Mouse (Mus musculus) right cerebral cortex, postnatal 25 days (tissue): ENCODE measurements at regions not wholly inside any gene's neighbourhood (a gene's known extent, or its start where the extent isn't known, plus 50 kb on each side); places are given as distances from the start of the nearest gene placed in this dataset.
"Not testable (repeated sequence)": the region's sequence is repeated elsewhere in the genome, so short reads cannot be mapped to it uniquely, and the experiment has no call there.

Experiments
- DNase-seq: peaks from one replicate; pipeline ENCODE4 v3.0.0; 2022

GRCm38 (mm10) chr1:141246125-141246524 lies 1000.2 kb downstream of the Kcnt2 start:
- DNase-seq = not testable (repeated sequence)

GRCm38 (mm10) chr1:141274738-141275137 lies 1028.8 kb downstream of the Kcnt2 start:
- no peak for DNase-seq

GRCm38 (mm10) chr1:141281513-141281912 lies 1035.6 kb downstream of the Kcnt2 start:
- no peak for DNase-seq

- no peak for DNase-seq
These were observed 1077.0 kb downstream of the Kcnt2 start for GRCm38 (mm10) chr1:141322968-141323367.

- DNase-seq = no peak
These were observed 1092.1 kb downstream of the Kcnt2 start for GRCm38 (mm10) chr1:141338073-141338472.

GRCm38 (mm10) chr1:141369447-141369846 lies 1123.5 kb downstream of the Kcnt2 start:
- DNase-seq = no peak

GRCm38 (mm10) chr1:141375966-141376365 lies 1130.0 kb downstream of the Kcnt2 start:
- no peak for DNase-seq

- DNase-seq = no peak
These were observed 1155.4 kb downstream of the Kcnt2 start for GRCm38 (mm10) chr1:141401334-141401733.

GRCm38 (mm10) chr1:141429675-141430074 lies 1183.7 kb downstream of the Kcnt2 start:
- DNase-seq = peak; percentile 26

- DNase-seq = no peak
These were observed 1184.2 kb downstream of the Kcnt2 start for GRCm38 (mm10) chr1:141430117-141430516.

- no peak for DNase-seq
These were observed 1189.5 kb downstream of the Kcnt2 start for GRCm38 (mm10) chr1:141435452-141435851.

GRCm38 (mm10) chr1:141440234-141440633 lies 1194.3 kb downstream of the Kcnt2 start:
- DNase-seq = no peak

- DNase-seq = no peak
These were observed 1205.0 kb downstream of the Kcnt2 start for GRCm38 (mm10) chr1:141450960-141451359.

GRCm38 (mm10) chr1:141464576-141464975 lies 1218.6 kb downstream of the Kcnt2 start:
- DNase-seq = no peak
